Mouse (Mus musculus): ENCODE data around the gene Pgs1. TPM values are rescaled to one million over a fixed set of nuclear protein-coding genes. Genes with fewer than 3 reads are reported as not detected.

The Pgs1 gene
- polyA plus RNA-seq (2012; rRNA removed), result 27.7 and 42.9 TPM in 2 replicates

GRCm38 (mm10) chr11:117986126-117987031 is at the start of gene Pgs1:
Gene Pgs1 (plus strand): TSS chr11:117986292.

GRCm38 (mm10) chr11:117969945-117970872 is 15.9 kb upstream of the Pgs1 start, which contains the start of gene Socs3:
Gene Socs3 (minus strand): TSS chr11:117970047.

Other genes with a start within 250 kb of the Pgs1 start
- 19.4 and 24.3 TPM in 2 replicates for gene Tmc8, start 204.2 kb upstream of the Pgs1 start, polyA plus RNA-seq (2012; rRNA removed)
- 45.9 and 47.9 TPM in 2 replicates for gene Tmc6, start 204.1 kb upstream of the Pgs1 start, polyA plus RNA-seq (2012; rRNA removed)
- gene 6030468B19Rik, start 188.6 kb upstream of the Pgs1 start, polyA plus RNA-seq (2012; rRNA removed), result not detected in 2 replicates
- gene Gm20708, start 176.6 kb upstream of the Pgs1 start, polyA plus RNA-seq (2012; rRNA removed), result 0.10 TPM in 1 of 2 replicates, not detected in the other
- gene Syngr2, start 176.6 kb upstream of the Pgs1 start, polyA plus RNA-seq (2012; rRNA removed), result 232 and 306 TPM in 2 replicates
- 5.8 and 8.6 TPM in 2 replicates for gene Afmid, start 160.4 kb upstream of the Pgs1 start, polyA plus RNA-seq (2012; rRNA removed)
- 18.9 and 24.2 TPM in 2 replicates for gene Tk1, start 160.2 kb upstream of the Pgs1 start, polyA plus RNA-seq (2012; rRNA removed)
- 5.2 and 7.1 TPM in 2 replicates for gene Birc5, start 137.0 kb upstream of the Pgs1 start, polyA plus RNA-seq (2012; rRNA removed)
- gene Tmem235, start 125.5 kb upstream of the Pgs1 start, polyA plus RNA-seq (2012; rRNA removed), result not detected in 2 replicates
- 8.2 and 12.3 TPM in 2 replicates for gene Tha1, start 112.8 kb upstream of the Pgs1 start, polyA plus RNA-seq (2012; rRNA removed)
- gene Socs3, start 16.2 kb upstream of the Pgs1 start, polyA plus RNA-seq (2012; rRNA removed), result 23.7 and 36.0 TPM in 2 replicates
- under 0.01 and 0.01 TPM in 2 replicates for gene Dnah17, start 144.3 kb downstream of the Pgs1 start, polyA plus RNA-seq (2012; rRNA removed)